Mouse (Mus musculus): Measurements from ENCODE around the gene Olfr1312. TPM values are rescaled to one million over a fixed set of nuclear protein-coding genes. Genes with fewer than 3 reads are reported as not detected.

Olfr1312 gene
- polyA plus RNA-seq, 1 experiment from 2014 or later = not detected

GRCm38 (mm10) chr2:111990181-111990580 lies 59.9 kb downstream of the Olfr1312 start, which contains the start of gene Olfr1309:
TSS of gene Olfr1309 (minus strand) at chr2:111990281.
- no peak for ATAC-seq (replicated peaks; ENCODE audit: low FRiP score, low read depth)
- H3K9ac ChIP-seq (ENCODE audit: low read depth, low read length) = no peak within 1 kb of the TSS
- TF ChIP-seq CTCF (IDR thresholded peaks at IDR 0.05; ENCODE audit: low read depth) = no peak
- H3K27me3 ChIP-seq (ENCODE audit: insufficient read depth, low read length) = no peaks in the 10 kb centered on the region
- H3K36me3 ChIP-seq (ENCODE audit: insufficient read depth, low read length) = no peaks in the 10 kb centered on the region
- no peak within 1 kb of the TSS for H3K27ac ChIP-seq
- no peaks in the 10 kb centered on the region for H3K4me1 ChIP-seq (replicated peaks; ENCODE audit: insufficient read depth, low read length)
- DNase-seq (ENCODE audit: low spot score) = no peak
- no peak within 1 kb of the TSS for H3K4me2 ChIP-seq (ENCODE audit: low read length)
- no peaks in the 10 kb centered on the region for H3K9me3 ChIP-seq (replicated peaks; ENCODE audit: low read length)
- WGBS = 50% methylated on average over 1 of the region's 1 CpGs
- no peak within 1 kb of the TSS for H3K4me3 ChIP-seq (replicated peaks; ENCODE audit: low read depth, low read length)

Other genes starting within 250 kb of the Olfr1312 start
- not detected in 2 replicates for gene Olfr1303, start 229.9 kb downstream of the Olfr1312 start, polyA plus RNA-seq (2015; fragmentation: Nextera tagmentation; extraction: Ambion mirVana)
- not detected in 2 replicates for gene Olfr1305, start 173.1 kb downstream of the Olfr1312 start, polyA plus RNA-seq (2015; fragmentation: Nextera tagmentation; extraction: Ambion mirVana)
- gene Olfr1306, start 134.0 kb downstream of the Olfr1312 start, polyA plus RNA-seq (2015; fragmentation: Nextera tagmentation; extraction: Ambion mirVana) = not detected in 2 replicates
- not detected in 2 replicates for gene Olfr1307, start 100.8 kb downstream of the Olfr1312 start, polyA plus RNA-seq (2015; fragmentation: Nextera tagmentation; extraction: Ambion mirVana)
- not detected in 2 replicates for gene Olfr1308, start 85.3 kb downstream of the Olfr1312 start, polyA plus RNA-seq (2015; fragmentation: Nextera tagmentation; extraction: Ambion mirVana)
- not detected in 2 replicates for gene Olfr1309, start 60.0 kb downstream of the Olfr1312 start, polyA plus RNA-seq (2015; fragmentation: Nextera tagmentation; extraction: Ambion mirVana)
- gene Olfr1310, start 37.5 kb downstream of the Olfr1312 start, polyA plus RNA-seq (2015; fragmentation: Nextera tagmentation; extraction: Ambion mirVana) = not detected in 2 replicates
- gene Olfr1311, start 25.8 kb downstream of the Olfr1312 start, polyA plus RNA-seq (2015; fragmentation: Nextera tagmentation; extraction: Ambion mirVana) = not detected in 2 replicates
- not detected in 2 replicates for gene Olfr1313, start 27.6 kb upstream of the Olfr1312 start, polyA plus RNA-seq (2015; fragmentation: Nextera tagmentation; extraction: Ambion mirVana)
- not detected in 2 replicates for gene Olfr1314, start 46.5 kb upstream of the Olfr1312 start, polyA plus RNA-seq (2015; fragmentation: Nextera tagmentation; extraction: Ambion mirVana)
- not detected in 2 replicates for gene Olfr1315-ps1, start 65.2 kb upstream of the Olfr1312 start, polyA plus RNA-seq (2015; fragmentation: Nextera tagmentation; extraction: Ambion mirVana)
- gene Olfr1316, start 84.7 kb upstream of the Olfr1312 start, polyA plus RNA-seq (2015; fragmentation: Nextera tagmentation; extraction: Ambion mirVana) = not detected in 2 replicates
- not detected in 2 replicates for gene Olfr1317, start 90.1 kb upstream of the Olfr1312 start, polyA plus RNA-seq (2015; fragmentation: Nextera tagmentation; extraction: Ambion mirVana)
- 0.10 and 0.11 TPM in 2 replicates for gene Olfr1318, start 104.0 kb upstream of the Olfr1312 start, polyA plus RNA-seq (2015; fragmentation: Nextera tagmentation; extraction: Ambion mirVana)
- 18.5 and 19.7 TPM in 2 replicates for gene Lpcat4, start 189.2 kb upstream of the Olfr1312 start, polyA plus RNA-seq (2015; fragmentation: Nextera tagmentation; extraction: Ambion mirVana)
- gene Nutm1, start 209.1 kb upstream of the Olfr1312 start, polyA plus RNA-seq (2015; fragmentation: Nextera tagmentation; extraction: Ambion mirVana) = 0.05 TPM in 2 replicates
- gene Nop10, start 211.7 kb upstream of the Olfr1312 start, polyA plus RNA-seq (2015; fragmentation: Nextera tagmentation; extraction: Ambion mirVana) = 232 and 252 TPM in 2 replicates
- gene Slc12a6, start 215.6 kb upstream of the Olfr1312 start, polyA plus RNA-seq (2015; fragmentation: Nextera tagmentation; extraction: Ambion mirVana) = 7.8 and 8.7 TPM in 2 replicates
- gene Gm21985, start 216.1 kb upstream of the Olfr1312 start, polyA plus RNA-seq (2015; fragmentation: Nextera tagmentation; extraction: Ambion mirVana) = not detected in 2 replicates

Measured in kidney, postnatal 0 days (tissue).